Mouse (Mus musculus) hematopoietic stem cell, adult 5-6 weeks (primary cell): ENCODE measurements around the gene Psmd5. TPM values are rescaled to one million over a fixed set of nuclear protein-coding genes. Genes with fewer than 3 reads are reported as not detected.
A peak's percentile ranks its signal among the peaks of the same experiment; 100 is the strongest.
"Not testable (repeated sequence)": the region's sequence is repeated elsewhere in the genome, so short reads cannot be mapped to it uniquely, and the experiment has no call there.

Experiments
- ATAC-seq, 2 experiments: fragments of 125-278 bp in 1 of 2; replicated peaks in 1 of 2; 2 replicates each; pipeline ENCODE4 v1.8.0; 2016 to 2017; ENCODE audit warnings: inconsistent platforms in 2 of 2, mild to moderate bottlenecking in 2 of 2, moderate number of reproducible peaks in 2 of 2, low read depth in 1 of 2, moderate TSS enrichment in 1 of 2; ENCODE audit not compliant: low FRiP score in 2 of 2, poor library complexity in 2 of 2, severe bottlenecking in 2 of 2, insufficient read depth in 1 of 2, low TSS enrichment in 1 of 2
- total RNA-seq: library from RNA; stranded (forward); fragments of 172-1452, 232-1000 nt; gene quantifications from 2 replicates; pipeline ENCODE4 v1.2.3, GENCODE M21; 2017

The Psmd5 gene
- total RNA-seq, 1 experiment from 2014 or later, result 54.6 TPM

GRCm38 (mm10) chr2:34843211-34843939 is 31.4 kb downstream of the Psmd5 start:
- no peak for ATAC-seq

- no peak for ATAC-seq
These were observed 33.1 kb downstream of the Psmd5 start for GRCm38 (mm10) chr2:34841706-34842105.

GRCm38 (mm10) chr2:34840143-34840542 is 34.6 kb downstream of the Psmd5 start:
- ATAC-seq, result not testable (repeated sequence)

- ATAC-seq, result no peak
These were observed 39.1 kb downstream of the Psmd5 start for GRCm38 (mm10) chr2:34835669-34836068.

GRCm38 (mm10) chr2:34833624-34834023 is 41.1 kb downstream of the Psmd5 start:
- no peak for ATAC-seq

GRCm38 (mm10) chr2:34832766-34833457 is 41.9 kb downstream of the Psmd5 start, which contains the start of gene Gm34653:
TSS of gene Gm34653 (plus strand) at chr2:34833007.
- ATAC-seq, result not testable (repeated sequence)

GRCm38 (mm10) chr2:34830066-34830465 is 44.7 kb downstream of the Psmd5 start:
- not testable (repeated sequence) for ATAC-seq

- no peak; a peak in 1 of 4 replicates for ATAC-seq
These were observed 46.7 kb downstream of the Psmd5 start for GRCm38 (mm10) chr2:34828026-34828425.

- ATAC-seq, result no peak
These were observed 47.2 kb downstream of the Psmd5 start for GRCm38 (mm10) chr2:34827591-34827990.

- peak; percentile 33 to 36; a peak in 2 of 4 replicates for ATAC-seq
These were observed 48.1 kb downstream of the Psmd5 start for GRCm38 (mm10) chr2:34826460-34827231.

GRCm38 (mm10) chr2:34825827-34826459 is 48.8 kb downstream of the Psmd5 start, which contains the start of gene Fbxw2:
TSS of gene Fbxw2 (minus strand) at chr2:34826311.
- ATAC-seq, result peak; percentile 94

- ATAC-seq, result no peak
These were observed 56.3 kb downstream of the Psmd5 start for GRCm38 (mm10) chr2:34818492-34818891.

- not testable (repeated sequence) for ATAC-seq
These were observed 58.9 kb downstream of the Psmd5 start for GRCm38 (mm10) chr2:34815893-34816292.

- no peak for ATAC-seq
These were observed 62.1 kb downstream of the Psmd5 start for GRCm38 (mm10) chr2:34812706-34813105.

- no peak for ATAC-seq
These were observed 64.0 kb downstream of the Psmd5 start for GRCm38 (mm10) chr2:34810775-34811174.

- no peak for ATAC-seq
These were observed 65.2 kb downstream of the Psmd5 start for GRCm38 (mm10) chr2:34809568-34809967.

- no peak for ATAC-seq
These were observed 66.7 kb downstream of the Psmd5 start for GRCm38 (mm10) chr2:34808057-34808456.
